Mouse (Mus musculus) CH12.LX (cell line): Measurements from ENCODE around the gene 1500011B03Rik. TPM values are rescaled to one million over a fixed set of nuclear protein-coding genes. Genes with fewer than 3 reads are reported as not detected.

Experiments
- DNase-seq: peaks from one replicate; pipeline ENCODE4 v3.0.0-alpha.2; 2013; ENCODE audit errors: extremely low read depth
- H3K27ac ChIP-seq: 2 replicates; pipeline ENCODE4 v1.5.1; 2012; ENCODE audit warnings: low read depth, mild to moderate bottlenecking, control low read depth, moderate library complexity; ENCODE audit not compliant: insufficient read depth
- H3K27me3 ChIP-seq: replicated peaks from 2 replicates; pipeline ENCODE3; 2012; ENCODE audit warnings: inconsistent platforms
- H3K36me3 ChIP-seq, 2 experiments: replicated peaks in 1 of 2; 2 replicates each; pipeline versions ENCODE3 to v1.6.1; 2012; ENCODE audit warnings: inconsistent platforms in 1 of 2, low read length in 1 of 2, mild to moderate bottlenecking in 1 of 2, mixed read lengths in 1 of 2, moderate library complexity in 1 of 2; ENCODE audit not compliant: control insufficient read depth in 1 of 2, insufficient read depth in 1 of 2
- H3K4me1 ChIP-seq, 2 experiments: 2 replicates each; pipeline ENCODE4 v1.6.1; 2012; ENCODE audit warnings: inconsistent platforms in 1 of 2, moderate library complexity in 1 of 2; ENCODE audit not compliant: insufficient read depth in 2 of 2, control insufficient read depth in 1 of 2
- H3K4me2 ChIP-seq: 2 replicates; pipeline ENCODE4 v1.6.1; 2012; ENCODE audit warnings: low read depth, mild to moderate bottlenecking, control low read depth; ENCODE audit not compliant: poor library complexity, insufficient read depth, severe bottlenecking
- H3K4me3 ChIP-seq, 3 experiments: fragments of 150-350 bp in 1 of 3; sonication (generic) in 1 of 3; replicated peaks in 1 of 3; 2 replicates each; pipeline versions ENCODE3 to v1.5.1; 2011 to 2012; ENCODE audit warnings: low read depth in 2 of 3, low read length in 2 of 3, mild to moderate bottlenecking in 2 of 3, moderate library complexity in 2 of 3, control low read depth in 1 of 3, improper control_type of control experiment in 1 of 3, inconsistent platforms in 1 of 3, mixed read lengths in 1 of 3; ENCODE audit not compliant: poor library complexity in 1 of 3
- H3K79me2 ChIP-seq: replicated peaks from 2 replicates; pipeline ENCODE4 v1.6.1; 2012; ENCODE audit warnings: mild to moderate bottlenecking, moderate library complexity; ENCODE audit not compliant: control insufficient read depth, poor library complexity, insufficient read depth, severe bottlenecking; ENCODE audit errors: extremely low read depth
- H3K9ac ChIP-seq: 2 replicates; pipeline ENCODE4 v1.6.1; 2012; ENCODE audit warnings: low read depth, mild to moderate bottlenecking, control low read depth, moderate library complexity; ENCODE audit not compliant: insufficient read depth
- H3K9me3 ChIP-seq: replicated peaks from 2 replicates; pipeline ENCODE3; 2012; ENCODE audit warnings: low read length, inconsistent platforms, mixed read lengths
- CTCF ChIP-seq, 2 experiments: IDR thresholded peaks in 1 of 2; conservative IDR thresholded peaks in 1 of 2; 2 replicates each; pipeline ENCODE4 v1.5.1; 2011 to 2012; ENCODE audit warnings: low read depth in 2 of 2, low read length in 2 of 2, improper control_type of control experiment in 1 of 2, inconsistent platforms in 1 of 2, mild to moderate bottlenecking in 1 of 2, moderate library complexity in 1 of 2
- E2F4 ChIP-seq: IDR thresholded peaks from 2 replicates; pipeline ENCODE4 v1.6.1; 2011; ENCODE audit warnings: low read depth, low read length, improper control_type of control experiment; ENCODE audit not compliant: insufficient replicate concordance
- ELF1 ChIP-seq: IDR thresholded peaks from 2 replicates; pipeline ENCODE4 v1.6.1; 2014; ENCODE audit warnings: low read depth, mild to moderate bottlenecking, inconsistent platforms, low read length, improper control_type of control experiment
- EP300 ChIP-seq: IDR thresholded peaks from 2 replicates; pipeline ENCODE4 v1.6.1; 2011; ENCODE audit warnings: low read length, improper control_type of control experiment
- ETS1 ChIP-seq: conservative IDR thresholded peaks from 2 replicates; pipeline ENCODE4 v1.6.1; 2012; ENCODE audit warnings: low read depth, mild to moderate bottlenecking, inconsistent platforms, low read length, improper control_type of control experiment, moderate library complexity
- HCFC1 ChIP-seq: IDR thresholded peaks from 2 replicates; pipeline ENCODE4 v1.6.1; 2012; ENCODE audit warnings: low read depth, mild to moderate bottlenecking, inconsistent platforms, low read length, improper control_type of control experiment
- IRF4 ChIP-seq: IDR thresholded peaks from 2 replicates; pipeline ENCODE4 v1.6.1; 2014; ENCODE audit warnings: low read depth, mild to moderate bottlenecking, inconsistent platforms, low read length, improper control_type of control experiment
- JUN ChIP-seq: IDR thresholded peaks from 2 replicates; pipeline ENCODE4 v1.6.1; 2011; ENCODE audit warnings: low read depth, mild to moderate bottlenecking, low read length, improper control_type of control experiment, moderate library complexity; ENCODE audit not compliant: insufficient read depth
- JUND ChIP-seq: conservative IDR thresholded peaks from 2 replicates; pipeline ENCODE4 v1.6.1; 2011; ENCODE audit warnings: low read depth, low read length, improper control_type of control experiment
- KAT2A ChIP-seq: IDR thresholded peaks from 2 replicates; pipeline ENCODE4 v1.6.1; 2012; ENCODE audit warnings: low read length, improper control_type of control experiment, inconsistent platforms; ENCODE audit not compliant: insufficient replicate concordance
- MAFK ChIP-seq: IDR thresholded peaks from 2 replicates; pipeline ENCODE4 v1.6.1; 2011; ENCODE audit warnings: low read length, improper control_type of control experiment; ENCODE audit not compliant: insufficient replicate concordance
- MAZ ChIP-seq: IDR thresholded peaks from 2 replicates; pipeline ENCODE4 v1.6.1; 2012; ENCODE audit warnings: low read depth, mild to moderate bottlenecking, inconsistent platforms, low read length, improper control_type of control experiment, moderate library complexity
- MYC ChIP-seq: IDR thresholded peaks from 2 replicates; pipeline ENCODE4 v1.6.1; 2011; ENCODE audit warnings: low read depth, mild to moderate bottlenecking, improper control_type of control experiment, low read length
- NELFE ChIP-seq: IDR thresholded peaks from 2 replicates; pipeline ENCODE4 v1.6.1; 2011; ENCODE audit warnings: low read depth, low read length, improper control_type of control experiment
- NRF1 ChIP-seq: IDR thresholded peaks from 2 replicates; pipeline ENCODE4 v1.6.1; 2014; ENCODE audit warnings: low read depth, mild to moderate bottlenecking, inconsistent platforms, low read length, improper control_type of control experiment, moderate library complexity
- PAX5 ChIP-seq: IDR thresholded peaks from 2 replicates; pipeline ENCODE4 v1.6.1; 2012; ENCODE audit warnings: low read length, inconsistent platforms, mixed read lengths
- POLR2A ChIP-seq: IDR thresholded peaks from 2 replicates; pipeline ENCODE4 v1.6.1; 2011; ENCODE audit warnings: low read depth, mild to moderate bottlenecking, improper control_type of control experiment, low read length
- POLR2AphosphoS2 ChIP-seq: IDR thresholded peaks from 2 replicates; pipeline ENCODE4 v1.6.1; 2011; ENCODE audit warnings: low read depth, low read length, improper control_type of control experiment
- SIN3A ChIP-seq: IDR thresholded peaks from 2 replicates; pipeline ENCODE4 v1.6.1; 2012; ENCODE audit warnings: low read length, improper control_type of control experiment, inconsistent platforms
- SMC3 ChIP-seq: IDR thresholded peaks from 2 replicates; pipeline ENCODE4 v1.6.1; 2011; ENCODE audit warnings: low read depth, low read length, improper control_type of control experiment
- TCF12 ChIP-seq: IDR thresholded peaks from 2 replicates; pipeline ENCODE4 v1.6.1; 2014; ENCODE audit warnings: low read depth, mild to moderate bottlenecking, inconsistent platforms, low read length, improper control_type of control experiment
- UBTF ChIP-seq: IDR thresholded peaks from 2 replicates; pipeline ENCODE4 v1.6.1; 2012; ENCODE audit warnings: low read depth, mild to moderate bottlenecking, inconsistent platforms, low read length, improper control_type of control experiment, moderate library complexity
- ZMIZ1 ChIP-seq: IDR thresholded peaks from 2 replicates; pipeline ENCODE4 v1.6.1; 2012; ENCODE audit warnings: low read depth, mild to moderate bottlenecking, inconsistent platforms, low read length, improper control_type of control experiment
- dilution Hi-C: fragments of 300-500 bp; cut with MboI; formaldehyde crosslinking; loops from 2 replicates; pipeline ENCODE4 v1.14.3; 2020; ENCODE audit warnings: low sequenced_read_pairs; ENCODE audit not compliant: extremely low pct_unique_long_range_greater_than_20kb, extremely low pct_ligation_motif_present
- in situ Hi-C: fragments of 300-500 bp; cut with MboI; formaldehyde crosslinking; loops from 3 replicates; pipeline ENCODE4 v1.14.3; 2019; ENCODE audit warnings: low sequenced_read_pairs, low pct_ligation_motif_present, low pct_unique_long_range_greater_than_20kb, mixed read lengths
- polyA plus RNA-seq: library from polyadenylated mRNA; unstranded; fragments of >175 nt; gene quantifications from 2 replicates; pipeline ENCODE4 v1.2.1, GENCODE M21; 2012; ENCODE audit warnings: low read depth; ENCODE audit not compliant: insufficient read length
- total RNA-seq, 2 experiments: library from RNA; depleted of rRNA; stranded (reverse); fragments of 300-350 nt in 1 of 2; fragments of >200 nt in 1 of 2; gene quantifications; 2 replicates each; pipeline ENCODE4 v1.2.3; 2012 to 2014

The 1500011B03Rik gene
- total and polyA plus RNA-seq, 3 experiments = 15.5 to 39.1 (median 31.4) TPM

- H3K9ac ChIP-seq = no peak overlapping the region
- H3K4me1 ChIP-seq = peaks cover 33 to 71% of the 10 kb centered on the region in 2 experiments
- no peak overlapping the region for H3K27ac ChIP-seq
- H3K4me3 ChIP-seq = no peak overlapping the region
- no peaks in the 10 kb centered on the region for H3K9me3 ChIP-seq
- H3K4me2 ChIP-seq = no peak overlapping the region
- dilution Hi-C loops (no loop called here), in situ Hi-C loops (no loop called here)
- no peaks in the 10 kb centered on the region for H3K27me3 ChIP-seq
- no peak for DNase-seq
- no peak for TF ChIP-seq MYC
- no peak for TF ChIP-seq SMC3
- no peak for TF ChIP-seq SIN3A
- no peak for TF ChIP-seq MAZ
- TF ChIP-seq UBTF = no peak
- no peak for TF ChIP-seq TCF12
- no peak for TF ChIP-seq MAFK
- no peak for TF ChIP-seq POLR2AphosphoS2
- peaks cover 26 to 55% of the 10 kb centered on the region in 2 experiments for H3K36me3 ChIP-seq
- H3K79me2 ChIP-seq = peaks cover 3% of the 10 kb centered on the region; the same call in 1 of the 2 replicates
Measured at GRCm38 (mm10) chr5:114785196-114785595, 38.1 kb downstream of the 1500011B03Rik start.

- no peak for DNase-seq
- Histone ChIP-seq H3K79me2 (peaks cover 3% of the 10 kb centered on the region; the same call in 1 of the 2 replicates), H3K9me3 (no peaks in the 10 kb centered on the region), H3K4me1 (peaks cover 35 to 76% of the 10 kb centered on the region in 2 experiments), H3K36me3 (peaks cover 26 to 55% of the 10 kb centered on the region in 2 experiments), H3K9ac (no peak overlapping the region), H3K4me2 (no peak overlapping the region), H3K27me3 (no peaks in the 10 kb centered on the region), H3K4me3 (no peak overlapping the region), H3K27ac (no peak overlapping the region)
- in situ Hi-C loops = no loop called here
- no peak for TF ChIP-seq EP300
- no peak for TF ChIP-seq SIN3A
- no peak for TF ChIP-seq ETS1
- TF ChIP-seq KAT2A = no peak
- no peak for TF ChIP-seq PAX5
- TF ChIP-seq ZMIZ1 = no peak
- TF ChIP-seq POLR2A = no peak
- no peak for TF ChIP-seq ELF1
- TF ChIP-seq SMC3 = no peak
- no peak for TF ChIP-seq NELFE
- no peak for TF ChIP-seq E2F4
- TF ChIP-seq IRF4 = no peak
- no peak for TF ChIP-seq JUND
- TF ChIP-seq HCFC1 = no peak
- no peak for TF ChIP-seq JUN
- TF ChIP-seq UBTF = no peak
- TF ChIP-seq POLR2AphosphoS2 = no peak
- no peak for TF ChIP-seq CTCF (conservative IDR thresholded peaks at IDR 0.05 in 1 of 2, IDR thresholded peaks at IDR 0.05 in 1 of 2; ENCODE audit: low read depth in 2 of 2, low read length in 2 of 2)
- TF ChIP-seq NRF1 = no peak
- dilution Hi-C loops = no loop called here
Measured at GRCm38 (mm10) chr5:114784622-114785165, 38.6 kb downstream of the 1500011B03Rik start.
